Mouse (Mus musculus): ENCODE results near the gene Fli1. TPM values are rescaled to one million over a fixed set of nuclear protein-coding genes. Genes with fewer than 3 reads are reported as not detected.

Fli1 gene
- polyA plus RNA-seq, 2 experiments: 2.5 to 6.9 TPM

DNA sequence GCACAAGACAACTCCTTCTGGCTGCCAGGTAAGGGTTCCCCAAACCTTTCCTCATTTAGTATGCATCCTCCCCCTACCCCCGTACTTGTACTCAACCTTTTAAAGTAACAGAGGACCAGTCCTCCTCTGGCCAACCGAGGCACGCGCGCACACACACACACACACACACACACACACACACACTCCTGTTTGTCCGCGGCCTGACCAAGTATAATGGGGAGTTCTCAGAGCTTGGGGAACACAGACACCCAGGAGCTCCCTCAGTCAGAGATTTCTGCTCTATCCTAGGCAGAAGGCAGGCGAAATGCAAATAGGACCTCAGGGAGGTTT lies 134.0 kb downstream of the Fli1 start:
- Histone ChIP-seq H3K4me1 (replicated peaks; ENCODE audit: control insufficient read depth in 2 of 2, insufficient read depth in 2 of 2, low read length in 1 of 2) (peaks cover 0 to 2% of the 10 kb centered on the region in 2 experiments; a peak in 1 of 4 replicates), H3K4me3 (ENCODE audit: insufficient read depth in 1 of 2, low read depth in 2 of 2, low read length in 2 of 2) (peak overlapping the region; percentile 5 to 48; a peak in 2 of 4 replicates), H3K27me3 (ENCODE audit: control insufficient read depth, insufficient read depth, low read length) (peaks cover 23% of the 10 kb centered on the region), H3K36me3 (replicated peaks; ENCODE audit: control insufficient read depth, insufficient read depth, low read depth) (no peaks in the 10 kb centered on the region), H3K9me3 (ENCODE audit: control insufficient read depth, low read length) (no peaks in the 10 kb centered on the region), H3K4me2 (ENCODE audit: low read depth) (peak overlapping the region; percentile 61), H3K27ac (no peak overlapping the region), H3K9ac (replicated peaks) (no peak overlapping the region)
- DNase-seq (ENCODE audit: low read depth in 3 of 3, low spot score in 3 of 3): no peak
- TF ChIP-seq CTCF (IDR thresholded peaks at IDR 0.05; ENCODE audit: low read depth) (no peak), EP300 (IDR thresholded peaks at IDR 0.05; ENCODE audit: low read depth) (no peak)
- no peak for ATAC-seq (ENCODE audit: insufficient read depth)
- WGBS (ENCODE audit: insufficient replicate concordance): 22% methylated on average over 8 of the region's 8 CpGs

GRCm38 (mm10) chr9:32405191-32405925 lies 137.3 kb downstream of the Fli1 start:
- Histone ChIP-seq H3K27ac (no peak overlapping the region), H3K36me3 (replicated peaks; ENCODE audit: control insufficient read depth, insufficient read depth, low read depth) (no peaks in the 10 kb centered on the region), H3K9ac (replicated peaks) (no peak overlapping the region), H3K4me3 (ENCODE audit: insufficient read depth in 1 of 2, low read depth in 2 of 2, low read length in 2 of 2) (no peak overlapping the region), H3K4me1 (replicated peaks; ENCODE audit: control insufficient read depth in 2 of 2, insufficient read depth in 2 of 2, low read length in 1 of 2) (peaks cover 0 to 12% of the 10 kb centered on the region in 2 experiments; a peak in 3 of 4 replicates), H3K27me3 (ENCODE audit: control insufficient read depth, insufficient read depth, low read length) (peaks cover 23% of the 10 kb centered on the region), H3K4me2 (ENCODE audit: low read depth) (no peak overlapping the region), H3K9me3 (ENCODE audit: control insufficient read depth, low read length) (no peaks in the 10 kb centered on the region)
- DNase-seq (ENCODE audit: low read depth in 3 of 3, low spot score in 3 of 3): peak in 1 of 3 experiments; percentile 31
- WGBS (ENCODE audit: insufficient replicate concordance): 34% methylated on average over 11 of the region's 11 CpGs
- ATAC-seq (ENCODE audit: insufficient read depth): no peak
- TF ChIP-seq EP300 (IDR thresholded peaks at IDR 0.05; ENCODE audit: low read depth): no peak
- peak; percentile 74 for TF ChIP-seq CTCF (IDR thresholded peaks at IDR 0.05; ENCODE audit: low read depth)

DNA sequence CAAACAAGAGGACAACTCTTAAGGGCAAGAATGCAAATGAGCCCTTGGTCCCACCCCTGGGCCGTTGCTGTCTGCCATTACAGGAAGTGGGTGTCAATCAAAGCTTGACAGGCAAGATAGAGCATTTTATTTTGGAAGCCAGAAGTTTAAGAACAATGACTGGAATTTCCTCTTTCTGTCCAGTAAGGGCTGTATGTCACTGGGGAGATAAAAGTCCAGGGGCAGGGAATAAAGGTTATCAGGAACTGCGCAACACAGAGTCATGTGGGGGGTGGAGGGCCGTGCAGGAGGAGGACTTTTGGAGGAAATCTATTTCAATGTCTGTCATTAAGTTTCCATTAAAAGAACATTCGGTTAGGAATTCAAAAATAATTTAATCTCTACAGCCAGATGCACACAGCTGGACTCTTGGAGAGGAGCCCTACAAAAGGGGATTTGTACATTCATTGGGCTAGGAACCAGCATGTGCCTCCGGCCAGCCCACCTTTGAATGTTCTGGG lies 141.9 kb downstream of the Fli1 start:
- H3K4me3 ChIP-seq (ENCODE audit: insufficient read depth in 1 of 2, low read depth in 2 of 2, low read length in 2 of 2): no peak overlapping the region
- peak overlapping the region; percentile 37; the same call in 1 of the 2 replicates for H3K27ac ChIP-seq
- H3K4me1 ChIP-seq (replicated peaks; ENCODE audit: control insufficient read depth in 2 of 2, insufficient read depth in 2 of 2, low read length in 1 of 2): peaks cover 0 to 21% of the 10 kb centered on the region in 2 experiments; a peak in 3 of 4 replicates
- H3K27me3 ChIP-seq (ENCODE audit: control insufficient read depth, insufficient read depth, low read length): no peaks in the 10 kb centered on the region
- H3K4me2 ChIP-seq (ENCODE audit: low read depth): peak overlapping the region; percentile 13; the same call in 1 of the 2 replicates
- no peak overlapping the region for H3K9ac ChIP-seq (replicated peaks)
- no peaks in the 10 kb centered on the region for H3K36me3 ChIP-seq (replicated peaks; ENCODE audit: control insufficient read depth, insufficient read depth, low read depth)
- DNase-seq (ENCODE audit: low read depth in 3 of 3, low spot score in 3 of 3) (peak; percentile 25 to 30 (median 26)), ATAC-seq (ENCODE audit: insufficient read depth) (peak; percentile 81)
- no peaks in the 10 kb centered on the region for H3K9me3 ChIP-seq (ENCODE audit: control insufficient read depth, low read length)
- TF ChIP-seq EP300 (IDR thresholded peaks at IDR 0.05; ENCODE audit: low read depth): 0 out of 2 replicates have a peak, but pooled peaks have one; percentile 39
- TF ChIP-seq CTCF (IDR thresholded peaks at IDR 0.05; ENCODE audit: low read depth): no peak
- WGBS (ENCODE audit: insufficient replicate concordance): 7% methylated on average over 5 of the region's 5 CpGs

- WGBS (ENCODE audit: insufficient replicate concordance): 10% methylated on average over 2 of the region's 2 CpGs
- Histone ChIP-seq H3K27ac (no peak overlapping the region), H3K4me3 (ENCODE audit: insufficient read depth in 1 of 2, low read depth in 2 of 2, low read length in 2 of 2) (no peak overlapping the region)
Measured at GRCm38 (mm10) chr9:32400212-32400611, 142.4 kb downstream of the Fli1 start.

DNA sequence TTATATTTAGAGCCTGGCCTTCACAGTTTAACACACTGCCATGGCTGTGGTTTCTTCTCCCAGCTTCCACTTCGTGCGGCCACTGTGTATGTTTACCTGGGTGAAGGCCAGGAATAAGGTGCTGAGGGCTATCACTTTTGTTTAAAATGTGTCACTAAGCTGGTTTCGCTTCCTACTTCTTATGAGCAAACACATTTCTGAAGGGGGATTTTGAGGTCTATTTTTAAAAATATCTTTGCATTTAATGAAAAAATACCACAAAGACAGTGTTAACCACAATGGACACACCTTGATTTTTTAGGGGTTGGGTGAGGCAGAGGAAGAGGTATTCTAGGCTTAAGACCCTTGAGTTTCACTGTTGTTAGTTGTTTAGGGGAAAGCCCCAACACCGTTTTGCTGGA lies 147.9 kb downstream of the Fli1 start:
- Histone ChIP-seq H3K9me3 (ENCODE audit: control insufficient read depth, low read length) (no peaks in the 10 kb centered on the region), H3K4me3 (ENCODE audit: insufficient read depth in 1 of 2, low read depth in 2 of 2, low read length in 2 of 2) (no peak overlapping the region), H3K27me3 (ENCODE audit: control insufficient read depth, insufficient read depth, low read length) (no peaks in the 10 kb centered on the region), H3K9ac (replicated peaks) (no peak overlapping the region), H3K36me3 (replicated peaks; ENCODE audit: control insufficient read depth, insufficient read depth, low read depth) (no peaks in the 10 kb centered on the region), H3K4me1 (replicated peaks; ENCODE audit: control insufficient read depth in 2 of 2, insufficient read depth in 2 of 2, low read length in 1 of 2) (peaks cover 0 to 7% of the 10 kb centered on the region in 2 experiments; a peak in 2 of 4 replicates), H3K4me2 (ENCODE audit: low read depth) (no peak overlapping the region), H3K27ac (no peak overlapping the region)
- TF ChIP-seq EP300 (IDR thresholded peaks at IDR 0.05; ENCODE audit: low read depth) (no peak), CTCF (IDR thresholded peaks at IDR 0.05; ENCODE audit: low read depth) (no peak)
- WGBS (ENCODE audit: insufficient replicate concordance): 61% methylated on average over 4 of the region's 4 CpGs
- ATAC-seq (ENCODE audit: insufficient read depth) (no peak), DNase-seq (ENCODE audit: low read depth in 3 of 3, low spot score in 3 of 3) (no peak)

More at GRCm38 (mm10) chr9:32400212-32400611, 142.4 kb downstream of the Fli1 start:
- Histone ChIP-seq H3K9ac (replicated peaks) (no peak overlapping the region), H3K36me3 (replicated peaks; ENCODE audit: control insufficient read depth, insufficient read depth, low read depth) (no peaks in the 10 kb centered on the region), H3K4me2 (ENCODE audit: low read depth) (peak overlapping the region; percentile 13; the same call in 1 of the 2 replicates), H3K27me3 (ENCODE audit: control insufficient read depth, insufficient read depth, low read length) (no peaks in the 10 kb centered on the region), H3K4me1 (replicated peaks; ENCODE audit: control insufficient read depth in 2 of 2, insufficient read depth in 2 of 2, low read length in 1 of 2) (peaks cover 0 to 21% of the 10 kb centered on the region in 2 experiments; a peak in 3 of 4 replicates), H3K9me3 (ENCODE audit: control insufficient read depth, low read length) (no peaks in the 10 kb centered on the region)
- TF ChIP-seq EP300 (IDR thresholded peaks at IDR 0.05; ENCODE audit: low read depth) (no peak), CTCF (IDR thresholded peaks at IDR 0.05; ENCODE audit: low read depth) (no peak)
- ATAC-seq (ENCODE audit: insufficient read depth) (peak; percentile 69; the same call in 1 of the 2 replicates), DNase-seq (ENCODE audit: low read depth in 3 of 3, low spot score in 3 of 3) (peak in 1 of 3 experiments; percentile 3)

Data from liver, embryonic 14.5 days (tissue).